Mouse (Mus musculus): ENCODE data around the gene Kif3a.

The Kif3a gene

DNA sequence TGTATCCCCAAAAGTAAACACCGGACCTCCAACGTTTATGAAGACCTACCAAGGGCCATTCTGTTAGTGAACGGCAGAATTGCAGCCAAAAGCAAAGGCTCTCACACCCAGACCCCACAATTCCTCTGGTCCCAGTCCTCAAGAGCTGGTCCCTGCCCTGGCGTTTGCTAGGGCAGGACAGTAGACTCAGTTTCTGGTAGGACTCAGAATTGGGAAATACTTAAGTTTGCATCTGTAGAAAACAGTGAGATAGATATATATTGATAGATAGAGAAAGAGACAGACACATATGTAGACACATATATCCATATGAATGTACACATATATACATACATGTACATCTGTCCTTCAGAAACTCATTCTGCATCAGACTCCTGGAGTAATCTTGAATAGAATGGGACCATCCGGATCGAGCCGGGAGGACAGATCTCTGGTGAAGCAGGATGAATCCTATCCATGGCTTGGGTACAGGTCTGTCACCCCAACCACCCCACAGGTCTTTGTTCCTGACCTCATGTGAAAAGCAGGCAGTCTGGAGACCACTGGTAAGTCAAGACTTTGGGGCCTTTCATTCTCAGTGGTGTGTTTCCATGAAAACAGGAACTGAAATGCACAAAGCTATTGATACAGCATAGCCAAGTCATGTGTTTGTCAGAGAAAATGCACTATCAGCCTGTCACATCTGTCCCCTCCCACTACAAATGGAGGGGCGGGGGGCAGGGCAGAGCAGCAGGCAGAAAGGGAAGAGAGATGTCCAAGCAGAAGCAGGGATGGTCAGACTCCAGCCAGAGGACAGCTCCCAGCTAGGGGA is 49.8 kb downstream of the Kif3a start:
- DNase-seq (ENCODE audit: low spot score) = no peak

DNA sequence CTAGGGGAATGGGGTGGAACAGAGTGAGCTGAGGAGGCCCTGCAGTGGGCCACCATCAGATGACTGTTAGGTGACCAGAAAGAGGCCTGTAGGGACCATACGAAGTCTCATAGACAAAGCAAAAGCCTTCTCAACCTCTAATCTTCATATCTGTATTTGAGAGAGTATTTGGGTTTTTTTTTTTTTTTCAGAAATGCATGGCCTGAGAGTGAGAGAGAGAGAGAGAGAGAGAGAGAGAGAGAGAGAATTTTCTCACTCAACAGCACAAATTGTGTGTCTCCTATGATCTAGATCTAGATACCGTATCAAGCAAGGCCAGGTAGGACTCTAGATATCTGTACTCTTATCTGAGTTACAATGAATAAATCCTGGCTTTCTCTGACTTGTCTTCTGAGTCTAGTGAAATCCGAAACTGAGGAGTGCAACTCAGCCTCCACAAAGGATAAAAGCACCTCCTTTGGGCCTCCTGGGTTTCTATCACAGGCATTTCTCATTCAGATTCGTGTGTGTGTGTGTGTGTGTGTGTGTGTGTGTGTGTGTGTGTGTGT is 50.5 kb downstream of the Kif3a start:
- DNase-seq (ENCODE audit: low spot score) = no peak

DNA sequence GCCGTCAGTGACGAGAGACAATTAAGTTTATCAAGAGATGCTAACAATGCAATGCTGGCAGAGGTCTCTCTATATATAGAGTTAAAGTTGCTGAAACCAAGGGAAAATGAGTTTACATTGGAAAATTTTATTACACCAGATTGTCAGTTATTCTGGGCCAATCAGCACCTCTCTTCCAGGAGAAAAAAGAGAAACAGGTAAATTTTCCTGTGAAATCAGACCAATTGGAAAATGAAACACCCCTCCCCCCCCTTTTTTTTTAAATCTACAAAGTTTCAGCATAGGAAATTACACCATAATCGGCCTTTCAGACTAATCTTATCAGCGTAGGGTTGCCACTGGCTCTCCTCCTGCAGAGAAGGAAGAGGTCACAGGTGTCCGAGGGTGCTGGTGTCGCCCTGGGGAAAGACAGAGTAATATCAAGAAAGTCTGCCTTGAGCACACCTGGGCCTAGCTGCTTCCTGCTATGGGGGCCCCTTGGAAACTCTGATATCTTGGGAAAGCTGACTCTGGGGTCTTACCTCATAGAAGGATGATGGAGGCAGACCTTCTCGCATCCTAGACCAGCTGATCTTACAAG is 51.5 kb downstream of the Kif3a start, which contains the start of gene Il4:
TSS of gene Il4 (minus strand) at position 51 of the 580 bp plus-strand sequence.
- no peak for DNase-seq (ENCODE audit: low spot score)

DNA sequence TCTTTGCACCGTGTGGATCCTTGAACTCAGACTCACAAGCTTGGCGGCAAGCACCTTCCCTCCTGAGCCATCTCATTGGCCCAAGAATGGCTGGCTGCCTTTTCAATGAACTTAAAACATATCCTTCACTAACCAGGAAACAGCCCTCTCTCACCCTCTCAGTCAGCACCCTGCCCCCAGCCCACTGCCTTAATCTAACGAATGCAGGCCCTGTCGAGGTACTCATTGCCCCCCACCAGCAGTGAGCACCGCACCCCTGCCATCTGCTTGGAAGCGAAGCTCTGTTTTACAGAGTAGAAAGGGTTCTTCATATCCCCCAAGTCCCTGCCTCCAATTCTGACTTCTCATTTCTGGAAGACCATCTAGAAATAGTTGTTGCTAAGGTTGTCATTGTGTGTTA is 52.2 kb downstream of the Kif3a start:
- DNase-seq (ENCODE audit: low spot score) = no peak

DNA sequence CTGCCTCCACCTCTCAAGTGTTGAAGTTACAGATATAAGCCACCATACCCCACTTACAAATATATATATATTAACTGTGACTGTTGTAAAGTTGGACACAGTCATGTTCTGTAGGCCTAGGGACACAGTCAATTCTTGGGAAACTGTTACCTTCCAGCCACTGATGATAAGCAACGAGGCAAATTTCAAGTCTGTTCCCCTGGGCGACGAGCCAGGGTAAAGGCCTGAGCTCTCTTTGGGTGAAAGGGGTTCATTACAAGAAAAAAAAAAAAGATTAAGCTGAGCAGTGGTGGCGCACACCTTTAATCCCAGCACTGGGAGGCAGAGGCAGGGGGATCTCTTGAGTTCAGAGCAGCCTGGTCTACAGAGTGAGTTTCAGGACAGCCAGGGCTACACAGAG is 52.9 kb downstream of the Kif3a start:
- DNase-seq (ENCODE audit: low spot score) = no peak

DNA sequence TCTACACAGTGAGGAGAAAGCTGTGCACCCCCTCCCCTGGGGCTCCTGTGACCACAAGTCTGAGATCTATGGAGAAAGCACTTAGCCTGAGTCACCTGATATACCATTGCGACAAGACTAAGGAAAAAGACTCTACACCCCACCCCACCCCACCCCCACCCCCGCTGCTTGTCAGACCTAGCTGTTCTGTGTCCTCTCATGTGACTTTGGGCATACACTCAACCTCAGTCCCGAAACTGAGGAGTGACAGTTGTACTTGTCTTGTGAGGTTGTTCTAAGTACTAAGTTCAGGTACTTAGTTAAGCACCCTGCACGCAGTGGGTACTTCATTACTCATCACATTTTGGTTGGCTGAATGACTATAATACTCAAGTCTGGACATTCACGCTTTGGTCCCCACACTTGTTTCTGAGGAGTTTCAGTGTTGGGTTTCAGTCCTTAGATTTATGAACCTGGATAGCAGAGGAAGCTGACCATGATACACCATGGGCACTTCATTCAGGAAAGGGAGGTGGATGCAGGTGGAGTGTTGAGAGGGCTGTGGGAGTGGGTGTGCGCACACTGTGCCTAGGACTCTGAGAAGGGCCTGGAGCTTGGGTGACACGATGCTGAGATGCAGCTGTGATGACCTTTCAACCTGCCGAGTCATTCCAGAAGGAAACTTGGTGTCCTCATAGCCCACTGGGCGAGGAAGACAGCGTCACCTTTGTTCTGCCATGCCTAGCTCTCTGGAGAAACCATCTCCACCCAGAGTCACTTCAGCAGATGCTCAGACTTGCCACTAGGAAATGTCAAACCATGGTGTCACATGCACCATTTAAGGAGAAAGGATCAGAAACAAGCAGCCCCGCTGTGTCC is 54.6 kb downstream of the Kif3a start:
- DNase-seq (ENCODE audit: low spot score) = no peak

DNA sequence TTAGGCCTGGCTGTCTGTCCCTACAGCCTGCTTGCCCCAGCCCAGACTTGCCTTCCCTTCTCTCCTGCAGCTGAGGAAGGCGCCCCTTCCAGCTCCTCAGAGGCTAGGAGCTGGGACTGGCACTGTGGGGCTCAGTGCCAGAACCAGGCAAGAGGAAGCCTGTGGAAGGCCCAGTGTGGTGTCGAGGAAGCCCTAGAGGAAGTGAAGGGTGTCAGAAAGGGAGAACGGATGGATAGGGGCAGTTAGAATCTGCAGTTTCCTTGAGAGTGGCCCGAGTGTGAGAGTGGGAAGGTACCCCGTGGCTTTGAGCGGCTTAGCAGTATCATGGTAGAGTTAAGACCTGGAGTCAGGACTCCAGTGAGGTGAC is 55.2 kb downstream of the Kif3a start:
- no peak for DNase-seq (ENCODE audit: low spot score)

DNA sequence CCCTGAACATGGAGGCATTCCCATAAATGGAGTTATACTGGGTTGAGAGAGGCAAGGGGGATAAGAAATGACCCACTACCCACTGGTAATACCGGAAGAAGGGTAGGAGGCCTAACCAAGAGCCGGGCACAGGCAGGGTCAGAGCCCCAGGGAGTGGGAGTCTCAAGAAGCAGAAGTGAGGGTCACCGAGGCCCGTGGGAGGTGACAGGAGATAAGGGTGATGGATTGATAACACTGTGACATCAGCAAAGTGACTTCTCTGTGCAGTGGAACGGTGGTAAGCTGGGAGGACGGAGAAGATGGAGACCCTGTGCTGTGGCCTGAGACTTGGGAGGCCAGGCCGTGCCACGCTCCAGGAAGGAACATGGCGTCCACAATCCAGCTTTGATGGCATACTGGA is 56.4 kb downstream of the Kif3a start:
- DNase-seq (ENCODE audit: low spot score) = no peak

DNA sequence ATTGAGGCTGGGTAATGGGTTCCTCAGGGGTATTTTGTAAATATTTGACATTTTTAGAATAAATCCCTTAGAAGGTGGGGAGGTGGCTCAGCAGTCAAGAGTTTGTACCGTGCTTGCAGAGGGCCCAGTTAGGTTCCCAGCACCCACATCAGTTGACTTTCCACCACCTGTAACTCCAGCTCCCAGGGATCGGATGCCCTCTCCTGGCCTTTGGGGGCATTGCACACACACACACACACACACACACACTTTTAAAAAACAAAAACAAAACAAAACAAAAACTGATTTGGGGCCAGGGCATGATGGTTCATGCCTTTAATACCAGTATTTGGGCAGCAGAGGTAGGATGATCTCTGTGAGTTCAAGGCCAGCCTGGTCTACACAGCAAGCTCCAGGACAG is 56.9 kb downstream of the Kif3a start:
- no peak for DNase-seq (ENCODE audit: low spot score)

DNA sequence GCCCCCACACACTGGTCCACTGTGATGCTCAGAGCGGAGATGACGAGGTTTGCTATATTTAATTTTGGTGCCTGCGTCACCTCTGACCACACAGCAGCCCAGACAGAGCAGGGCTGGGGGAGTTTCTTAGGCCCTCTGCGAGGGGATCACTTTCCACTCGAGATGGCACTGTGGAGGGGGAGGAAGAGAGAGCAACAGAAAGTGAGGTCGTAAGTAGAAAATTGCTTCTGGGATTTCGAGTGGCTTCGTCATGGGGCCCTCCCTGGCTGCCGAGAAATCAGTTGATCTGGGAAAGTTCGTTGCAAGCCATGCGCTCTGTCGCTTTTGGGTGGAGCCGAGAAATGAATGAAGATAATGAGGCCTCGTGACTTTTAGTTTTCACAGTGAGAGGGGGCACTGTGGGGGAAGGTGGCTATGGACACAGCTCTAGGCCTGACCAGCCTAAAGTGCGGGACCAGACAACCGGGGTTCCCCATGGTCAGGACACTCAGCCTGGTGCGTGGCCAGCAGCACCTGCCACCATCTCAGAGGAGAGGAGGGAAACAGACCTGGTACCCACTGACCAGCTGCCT is 59.7 kb downstream of the Kif3a start:
- no peak for DNase-seq (ENCODE audit: low spot score)

DNA sequence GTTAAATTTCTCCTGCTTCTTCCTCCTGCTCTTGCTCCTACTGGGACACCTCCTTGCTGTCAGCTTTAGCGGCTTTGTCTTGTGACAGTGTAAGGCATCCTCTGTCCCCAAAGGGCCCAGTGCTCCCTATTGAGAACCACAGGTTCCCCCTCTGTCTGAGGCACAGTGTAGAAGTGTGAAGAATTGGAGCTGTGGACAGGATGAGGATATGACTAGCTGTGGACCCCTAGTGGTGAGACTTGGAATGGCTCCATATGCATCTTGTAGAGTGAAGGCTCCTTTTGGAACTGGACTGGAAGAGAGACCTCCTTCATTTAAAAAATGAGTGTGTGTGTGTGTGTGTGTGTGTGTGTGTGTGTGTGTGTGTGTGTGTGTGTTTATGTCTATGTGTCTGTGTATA is 60.7 kb downstream of the Kif3a start:
- DNase-seq (ENCODE audit: low spot score) = no peak

DNA sequence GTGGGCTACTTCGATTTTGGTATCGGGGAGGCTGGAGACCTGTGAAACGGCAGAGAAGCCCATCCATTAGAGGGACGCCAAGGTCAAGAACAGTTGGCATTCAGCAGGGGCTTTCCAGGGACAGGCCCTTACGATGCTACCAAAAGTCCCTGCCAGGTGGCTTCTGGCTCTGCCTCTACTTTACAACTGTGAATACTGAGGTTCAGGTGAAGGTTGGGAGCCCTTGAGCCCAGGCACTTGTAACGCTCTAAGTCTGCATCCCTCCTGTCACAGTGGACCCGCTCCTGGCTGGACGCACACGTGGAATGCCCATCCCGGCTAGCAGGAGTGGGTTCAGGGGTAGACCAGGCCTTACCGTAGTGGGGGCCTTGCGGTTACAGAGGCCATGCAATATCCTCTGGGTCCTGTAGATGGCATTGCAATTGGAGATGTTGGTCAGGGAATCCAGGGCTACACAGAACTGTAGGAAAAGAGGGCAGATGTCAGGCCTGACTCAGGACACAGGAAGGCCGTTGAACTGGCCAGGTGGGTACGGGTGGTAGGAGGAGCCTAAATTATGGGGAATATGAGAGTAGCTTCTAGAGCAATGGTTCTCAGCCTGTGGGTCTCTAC is 65.0 kb downstream of the Kif3a start:
- DNase-seq (ENCODE audit: low spot score) = no peak

DNA sequence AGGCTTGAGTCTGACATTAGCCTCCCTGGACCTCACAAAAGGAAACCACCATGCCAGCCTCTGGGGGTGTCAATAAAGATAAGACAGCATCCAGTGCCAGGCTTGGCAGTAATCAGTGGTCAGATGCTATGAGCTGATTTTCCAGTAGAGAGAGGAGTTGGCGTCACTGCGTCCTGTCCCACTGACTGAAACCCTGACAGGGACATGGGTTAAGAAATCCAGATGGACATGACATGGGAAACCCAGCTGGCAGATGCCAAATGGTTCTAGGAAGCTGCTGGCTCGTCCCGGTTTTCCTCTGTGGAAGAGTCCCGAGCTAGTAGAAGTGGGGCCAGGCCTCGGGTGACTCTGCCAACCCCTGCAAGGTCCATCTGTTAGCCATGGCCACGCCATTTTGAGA is 66.5 kb downstream of the Kif3a start:
- no peak for DNase-seq (ENCODE audit: low spot score)

DNA sequence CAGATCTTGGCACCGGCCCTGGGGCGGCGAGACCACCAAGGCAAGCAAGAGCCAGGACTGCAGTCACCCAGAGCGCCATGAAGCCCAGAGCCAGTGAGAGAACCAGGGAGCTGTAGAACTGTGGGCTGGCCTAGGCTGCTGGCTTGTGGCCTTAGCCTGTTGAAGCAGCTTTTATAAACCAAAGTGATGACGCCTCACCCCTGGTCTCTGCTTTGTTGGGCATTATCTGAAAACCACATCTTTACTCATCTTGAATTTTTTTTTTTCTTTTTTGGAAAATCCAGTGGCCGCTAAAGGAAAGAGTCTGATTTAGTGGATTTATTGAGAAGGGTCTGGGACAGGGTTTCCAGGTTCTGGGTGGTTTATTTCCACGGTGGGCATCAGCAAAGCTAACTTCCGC is 67.4 kb downstream of the Kif3a start, which contains the start of gene Il13:
TSS of gene Il13 (minus strand) at position 147 of the 400 bp plus-strand sequence.
- no peak for DNase-seq (ENCODE audit: low spot score)

DNA sequence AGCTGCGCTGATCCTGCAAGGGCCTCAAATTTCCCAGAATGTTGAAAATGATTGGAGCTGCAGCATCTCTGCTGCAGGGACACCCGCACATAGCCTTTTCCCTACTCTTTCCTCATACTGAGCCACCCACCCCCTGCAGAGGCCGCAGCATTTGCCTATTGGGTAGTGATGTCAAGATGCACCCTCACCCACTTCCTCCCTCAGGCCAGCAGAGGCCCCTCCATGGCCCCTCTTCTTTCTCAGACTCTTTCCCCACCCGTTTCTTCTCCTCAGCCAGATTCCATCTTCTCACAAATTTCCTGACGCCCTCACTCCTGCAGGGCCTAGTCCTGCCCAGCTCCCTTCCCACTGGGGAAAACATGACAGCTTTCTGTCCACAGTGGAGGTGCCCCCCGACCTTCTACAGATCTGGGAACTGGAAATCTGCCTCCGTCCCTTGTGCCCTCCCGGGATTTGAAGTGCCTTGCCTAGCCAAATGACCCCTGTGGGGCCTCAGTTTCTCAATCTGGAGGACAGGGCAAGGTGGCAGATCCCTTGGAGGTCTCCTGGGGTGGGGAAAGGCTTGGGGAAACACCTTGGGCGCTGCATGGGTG is 68.5 kb downstream of the Kif3a start:
- DNase-seq (ENCODE audit: low spot score) = no peak

DNA sequence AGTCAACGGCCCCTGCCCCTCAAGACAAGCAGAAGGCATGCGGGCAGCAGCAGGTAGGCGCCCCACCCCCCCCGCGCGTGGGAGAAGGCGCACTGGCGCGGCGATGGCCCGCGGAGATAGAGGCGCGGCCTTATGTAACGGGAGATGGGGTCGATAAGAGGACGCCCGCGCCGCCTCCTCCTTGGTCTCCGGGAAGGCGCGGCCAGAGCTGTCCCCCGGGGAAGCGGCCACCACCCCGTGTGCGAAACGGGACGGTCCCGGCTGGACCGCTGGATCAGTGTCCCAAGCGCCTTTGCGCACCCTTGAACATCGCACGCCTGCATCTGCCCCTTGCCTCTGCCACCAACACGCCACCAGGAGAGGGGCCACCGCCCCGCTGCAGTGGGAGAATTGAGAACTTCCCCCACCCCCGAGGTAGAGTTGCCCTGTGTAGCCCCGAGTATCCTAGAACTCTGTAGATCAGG is 69.0 kb downstream of the Kif3a start:
- no peak for DNase-seq (ENCODE audit: low spot score)

DNA sequence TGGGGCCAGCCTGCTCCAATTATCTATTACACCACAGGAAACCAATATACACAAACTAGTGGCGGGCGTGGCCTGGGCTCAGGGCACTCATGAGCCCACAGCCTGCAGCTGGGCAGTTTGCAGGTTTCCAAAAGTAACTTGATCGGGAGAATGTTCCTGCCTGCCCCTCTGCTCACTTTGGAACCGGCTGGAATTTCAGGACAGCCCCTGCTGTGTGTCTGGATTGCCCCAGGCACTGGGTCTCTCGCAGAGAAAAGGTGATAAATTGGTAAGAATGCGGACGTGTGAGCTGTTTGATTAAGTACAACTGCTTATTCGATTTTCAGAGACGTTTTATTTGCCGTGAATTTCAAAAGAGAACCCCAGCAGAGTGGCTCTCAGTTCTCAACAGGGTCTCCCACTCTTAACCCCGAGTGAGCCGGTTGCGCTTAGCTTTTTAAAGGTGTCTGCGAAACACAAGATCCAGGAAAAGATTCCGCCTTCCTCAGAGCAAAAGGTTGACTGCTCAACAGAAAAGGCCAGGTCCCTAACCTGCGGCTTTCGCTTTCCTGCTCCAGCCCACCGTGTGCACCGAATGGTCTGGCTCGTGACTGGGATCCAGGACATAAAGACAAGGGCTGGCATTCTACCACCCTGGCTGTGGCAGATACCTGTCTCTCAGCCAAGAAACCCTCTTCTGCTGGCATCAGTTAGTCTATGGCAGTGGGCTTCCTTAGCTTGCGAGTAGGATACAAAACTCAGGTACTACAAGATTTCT is 70.0 kb downstream of the Kif3a start:
- DNase-seq (ENCODE audit: low spot score) = no peak

DNA sequence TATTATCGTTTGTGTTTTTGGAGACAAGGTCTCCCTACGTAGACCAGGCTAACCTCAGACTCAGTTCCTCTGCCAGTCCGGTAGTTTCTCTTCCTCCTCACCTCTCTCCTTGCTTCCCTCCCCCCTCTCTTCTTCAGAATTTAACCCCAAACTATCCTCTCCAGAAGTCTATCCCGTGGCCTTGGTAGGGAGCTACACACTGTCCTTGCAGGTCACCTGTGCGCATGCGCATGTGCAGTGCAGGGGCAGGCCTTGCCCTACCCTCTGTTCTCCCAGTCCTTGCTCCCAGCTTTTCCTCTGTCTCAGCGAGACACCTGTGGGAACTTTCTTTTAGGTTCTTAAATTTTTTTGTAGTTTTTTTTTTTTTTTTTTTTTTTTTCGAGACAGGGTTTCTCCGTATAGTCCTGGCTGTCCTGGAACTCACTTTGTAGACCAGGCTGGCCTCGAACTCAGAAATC is 70.7 kb downstream of the Kif3a start:
- no peak for DNase-seq (ENCODE audit: low spot score)

DNA sequence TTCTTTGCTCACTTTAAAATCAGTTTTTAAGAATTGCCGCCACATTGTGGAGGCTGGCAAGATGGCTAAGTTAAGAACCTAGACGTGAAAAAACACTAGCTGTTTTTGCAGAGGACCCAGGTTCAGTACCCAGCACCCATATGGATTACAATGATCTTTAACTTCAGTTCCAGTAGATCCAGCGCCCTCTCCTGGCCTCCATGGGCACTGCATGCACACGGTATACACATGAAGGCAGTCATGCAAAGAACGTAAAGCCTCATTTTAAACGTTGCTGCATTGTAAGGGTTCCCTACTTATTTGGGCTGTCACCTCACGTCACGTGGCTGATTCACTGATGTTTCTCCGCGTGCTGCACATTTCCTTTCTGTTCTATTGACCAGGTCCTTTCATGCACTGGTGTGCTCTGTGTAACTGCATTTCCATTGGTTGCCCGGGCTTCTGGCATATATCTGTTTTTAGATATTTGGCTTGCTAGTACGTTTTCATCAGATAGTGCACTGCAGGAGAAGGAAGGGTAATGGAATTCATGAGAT is 75.6 kb downstream of the Kif3a start:
- DNase-seq (ENCODE audit: low spot score) = no peak

DNA sequence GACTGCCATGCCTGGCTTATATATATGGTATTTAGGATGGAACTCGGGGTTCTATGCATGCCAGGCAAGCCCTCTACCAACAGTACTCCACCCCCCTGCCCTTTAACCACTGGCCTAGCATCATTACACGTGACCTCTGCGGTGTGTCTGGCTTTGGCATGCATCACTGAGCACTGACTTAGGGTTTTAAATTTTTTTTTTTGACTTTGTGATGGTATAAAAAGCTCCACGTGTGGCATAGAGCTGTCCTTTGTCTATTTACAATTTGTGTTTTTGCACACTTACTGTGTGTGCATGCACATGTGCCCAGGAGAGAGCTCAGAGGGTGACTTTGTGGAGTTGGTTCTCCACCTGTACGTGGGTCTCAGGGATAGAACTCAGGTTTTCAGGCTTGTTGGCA is 76.8 kb downstream of the Kif3a start:
- DNase-seq (ENCODE audit: low spot score) = no peak

Measured in urinary bladder, postnatal 10 days (tissue).